Mouse (Mus musculus) ES-E14 (cell line): ENCODE data around the gene Rasgef1b. TPM values are rescaled to one million over a fixed set of nuclear protein-coding genes. Genes with fewer than 3 reads are reported as not detected.

Source experiments
- DNase-seq: peaks from one replicate; pipeline ENCODE4 v3.0.0-alpha.2; 2013; ENCODE audit warnings: low read depth, low spot score
- H3K27ac ChIP-seq: 2 replicates; pipeline ENCODE4 v1.5.1; 2012; ENCODE audit warnings: low read depth, mild to moderate bottlenecking, low read length, moderate library complexity, mixed read lengths; ENCODE audit not compliant: poor library complexity, insufficient read depth, severe bottlenecking
- H3K36me3 ChIP-seq: 2 replicates; pipeline ENCODE4 v1.6.1; 2012; ENCODE audit warnings: mild to moderate bottlenecking, low read length, moderate library complexity, mixed read lengths; ENCODE audit not compliant: control insufficient read depth, poor library complexity, insufficient read depth, severe bottlenecking
- H3K4me1 ChIP-seq, 2 experiments: fragments of 150-350 bp in 1 of 2; sonication (generic) in 1 of 2; 2 replicates each; pipeline ENCODE4 v1.6.1; 2012; ENCODE audit warnings: low read length in 2 of 2, mild to moderate bottlenecking in 1 of 2, mixed read lengths in 1 of 2; ENCODE audit not compliant: control insufficient read depth in 2 of 2, insufficient read depth in 2 of 2, poor library complexity in 1 of 2
- H3K4me3 ChIP-seq, 2 experiments: fragments of 150-350 bp in 1 of 2; sonication (generic) in 1 of 2; 2 replicates each; pipeline ENCODE4 v1.5.1; 2012; ENCODE audit warnings: low read length in 2 of 2, low read depth in 1 of 2, mild to moderate bottlenecking in 1 of 2, mixed read lengths in 1 of 2; ENCODE audit not compliant: insufficient read depth in 1 of 2, poor library complexity in 1 of 2, severe bottlenecking in 1 of 2
- H3K9ac ChIP-seq: 2 replicates; pipeline ENCODE4 v1.6.1; 2012; ENCODE audit warnings: low read depth, mild to moderate bottlenecking, low read length, mixed read lengths; ENCODE audit not compliant: poor library complexity, insufficient read depth, severe bottlenecking
- H3K9me3 ChIP-seq: fragments of 150-350 bp; sonication (generic); 2 replicates; pipeline ENCODE4 v1.6.1; 2012; ENCODE audit warnings: low read depth, mild to moderate bottlenecking, low read length; ENCODE audit not compliant: control insufficient read depth, insufficient read depth
- CHD2 ChIP-seq: IDR thresholded peaks from 2 replicates; pipeline ENCODE4 v1.6.1; 2014; ENCODE audit warnings: mild to moderate bottlenecking, low read depth, low read length, inconsistent platforms
- HCFC1 ChIP-seq: IDR thresholded peaks from 2 replicates; pipeline ENCODE4 v1.6.1; 2012; ENCODE audit warnings: low read length, inconsistent platforms, borderline replicate concordance; ENCODE audit not compliant: insufficient read depth
- MAFK ChIP-seq: IDR thresholded peaks from 2 replicates; pipeline ENCODE4 v1.6.1; 2014; ENCODE audit warnings: mild to moderate bottlenecking, low read depth, low read length, inconsistent platforms; ENCODE audit not compliant: insufficient read depth
- ZC3H11A ChIP-seq: IDR thresholded peaks from 2 replicates; pipeline ENCODE4 v1.6.1; 2012; ENCODE audit warnings: low read depth, mild to moderate bottlenecking, inconsistent platforms, low read length, borderline replicate concordance
- ZNF384 ChIP-seq: IDR thresholded peaks from 2 replicates; pipeline ENCODE4 v1.6.1; 2012; ENCODE audit warnings: low read depth, low read length, inconsistent platforms
- in situ Hi-C, 2 experiments: fragments of 600-800 bp; cut with MboI; formaldehyde crosslinking; loops; one replicate each; pipeline ENCODE4 v1.15.1; 2025; ENCODE audit warnings: low sequenced_read_pairs in 2 of 2, inconsistent platforms in 1 of 2; ENCODE audit not compliant: unreplicated experiment in 2 of 2
- total RNA-seq: library from RNA; depleted of rRNA; stranded (reverse); fragments of 300-350 nt; gene quantifications from 2 replicates; pipeline ENCODE4 v1.2.3, GENCODE M21; 2012

Rasgef1b gene
- total RNA-seq, 1 experiment: 2.8 TPM

GRCm38 (mm10) chr5:99248501-99248900, 480.4 kb downstream of the Rasgef1b start:
- Histone ChIP-seq H3K27ac (no peak overlapping the region), H3K36me3 (no peaks in the 10 kb centered on the region), H3K9me3 (no peaks in the 10 kb centered on the region), H3K4me3 (no peak overlapping the region), H3K9ac (no peak overlapping the region), H3K4me1 (peaks cover 0 to 3% of the 10 kb centered on the region in 2 experiments; a peak in 1 of 4 replicates)
- in situ Hi-C loops: no loop called here
- peak; percentile 87 for DNase-seq
- TF ChIP-seq CHD2: no peak
- TF ChIP-seq ZC3H11A: peak; percentile 72

GRCm38 (mm10) chr5:99247915-99248314, 480.9 kb downstream of the Rasgef1b start:
- in situ Hi-C loops: no loop called here
- TF ChIP-seq HCFC1: no peak
- 0 out of 2 replicates have a peak, but pooled peaks have one; percentile 11 for TF ChIP-seq ZC3H11A
- Histone ChIP-seq H3K36me3 (no peaks in the 10 kb centered on the region), H3K9ac (no peak overlapping the region), H3K9me3 (no peaks in the 10 kb centered on the region), H3K4me1 (no peaks in the 10 kb centered on the region), H3K27ac (no peak overlapping the region), H3K4me3 (no peak overlapping the region)
- DNase-seq: no peak

GRCm38 (mm10) chr5:99247441-99247840, 481.4 kb downstream of the Rasgef1b start:
- Histone ChIP-seq H3K27ac (no peak overlapping the region), H3K9ac (no peak overlapping the region), H3K4me3 (no peak overlapping the region), H3K9me3 (no peaks in the 10 kb centered on the region), H3K4me1 (no peaks in the 10 kb centered on the region), H3K36me3 (no peaks in the 10 kb centered on the region)
- TF ChIP-seq CHD2 (no peak), ZC3H11A (no peak), ZNF384 (no peak)
- in situ Hi-C loops: no loop called here
- DNase-seq: no peak

GRCm38 (mm10) chr5:99246972-99247371, 481.9 kb downstream of the Rasgef1b start:
- TF ChIP-seq MAFK (no peak), HCFC1 (no peak), CHD2 (no peak)
- H3K4me3 ChIP-seq: no peak overlapping the region
- no peak overlapping the region for H3K9ac ChIP-seq
- no peak for DNase-seq
- in situ Hi-C loops: no loop called here
- H3K27ac ChIP-seq: no peak overlapping the region
- H3K4me1 ChIP-seq: no peaks in the 10 kb centered on the region
- no peaks in the 10 kb centered on the region for H3K36me3 ChIP-seq
- no peaks in the 10 kb centered on the region for H3K9me3 ChIP-seq

GRCm38 (mm10) chr5:99241988-99242740, 486.7 kb downstream of the Rasgef1b start:
- in situ Hi-C loops: no loop called here
- TF ChIP-seq MAFK (no peak), ZNF384 (no peak), ZC3H11A (no peak), CHD2 (no peak), HCFC1 (no peak)
- Histone ChIP-seq H3K4me3 (no peak overlapping the region), H3K36me3 (no peaks in the 10 kb centered on the region; the same call in 1 of the 2 replicates), H3K4me1 (no peaks in the 10 kb centered on the region), H3K27ac (no peak overlapping the region), H3K9me3 (no peaks in the 10 kb centered on the region), H3K9ac (no peak overlapping the region)
- no peak for DNase-seq
